Mouse (Mus musculus) cerebellum, adult 8-10 months (tissue): ENCODE results near the gene Rabl3.

Source experiments
- DNase-seq: peaks from one replicate; pipeline ENCODE4 v3.0.0; 2022

The Rabl3 gene

GRCm38 (mm10) chr16:37550981-37551380 is 11.3 kb downstream of the Rabl3 start:
- no peak for DNase-seq

- DNase-seq, result no peak
Measured at GRCm38 (mm10) chr16:37552824-37553223, 13.1 kb downstream of the Rabl3 start.

GRCm38 (mm10) chr16:37562414-37562813 is 22.7 kb downstream of the Rabl3 start:
- no peak for DNase-seq

GRCm38 (mm10) chr16:37562961-37563360 is 23.3 kb downstream of the Rabl3 start:
- DNase-seq, result no peak

GRCm38 (mm10) chr16:37565117-37565516 is 25.4 kb downstream of the Rabl3 start:
- DNase-seq, result no peak

GRCm38 (mm10) chr16:37566107-37566506 is 26.4 kb downstream of the Rabl3 start:
- no peak for DNase-seq

- DNase-seq, result no peak
Measured at GRCm38 (mm10) chr16:37567113-37568050, 27.7 kb downstream of the Rabl3 start.

- no peak for DNase-seq
Measured at GRCm38 (mm10) chr16:37571554-37571953, 31.9 kb downstream of the Rabl3 start.

GRCm38 (mm10) chr16:37572117-37572754 is 32.6 kb downstream of the Rabl3 start:
- no peak for DNase-seq

- no peak for DNase-seq
Measured at GRCm38 (mm10) chr16:37573061-37573460, 33.4 kb downstream of the Rabl3 start.

- DNase-seq, result no peak
Measured at GRCm38 (mm10) chr16:37575325-37575724, 35.6 kb downstream of the Rabl3 start.

GRCm38 (mm10) chr16:37579591-37579990 is 39.9 kb downstream of the Rabl3 start:
- DNase-seq, result no peak

- DNase-seq, result no peak
Measured at GRCm38 (mm10) chr16:37579994-37580393, 40.3 kb downstream of the Rabl3 start, which contains the start of gene Hgd. Hgd (plus strand) TSS chr16:37580153.

- DNase-seq, result no peak
Measured at GRCm38 (mm10) chr16:37580651-37581050, 41.0 kb downstream of the Rabl3 start.

- DNase-seq, result no peak
Measured at GRCm38 (mm10) chr16:37581901-37582300, 42.2 kb downstream of the Rabl3 start.

- no peak for DNase-seq
Measured at GRCm38 (mm10) chr16:37583306-37583705, 43.6 kb downstream of the Rabl3 start.

- DNase-seq, result no peak
Measured at GRCm38 (mm10) chr16:37583801-37584200, 44.1 kb downstream of the Rabl3 start.

- DNase-seq, result peak; percentile 62
Measured at GRCm38 (mm10) chr16:37584218-37585035, 44.7 kb downstream of the Rabl3 start.

GRCm38 (mm10) chr16:37585129-37585563 is 45.5 kb downstream of the Rabl3 start:
- DNase-seq, result no peak

GRCm38 (mm10) chr16:37590921-37591320 is 51.2 kb downstream of the Rabl3 start:
- peak; percentile 88 for DNase-seq

GRCm38 (mm10) chr16:37591551-37591950 is 51.9 kb downstream of the Rabl3 start:
- no peak for DNase-seq

- no peak for DNase-seq
Measured at GRCm38 (mm10) chr16:37597412-37597811, 57.7 kb downstream of the Rabl3 start.

- no peak for DNase-seq
Measured at GRCm38 (mm10) chr16:37598463-37598862, 58.8 kb downstream of the Rabl3 start.
